Mouse (Mus musculus) midbrain, embryonic 16.5 days (tissue): ENCODE measurements around the gene Klhl11. TPM values are rescaled to one million over a fixed set of nuclear protein-coding genes. Genes with fewer than 3 reads are reported as not detected.
A peak's percentile ranks its signal among the peaks of the same experiment; 100 is the strongest.

Source experiments
- ATAC-seq: fragments of 200-750 bp; cut with Nextera tagmentation; 2 replicates; pipeline ENCODE4 v1.8.0; 2017; ENCODE audit warnings: moderate TSS enrichment
- H3K27ac ChIP-seq: fragments of 300-500 bp; sonication (generic); 2 replicates; pipeline ENCODE4 v1.5.1; 2014; ENCODE audit warnings: mild to moderate bottlenecking, low read length, mixed read lengths
- H3K27me3 ChIP-seq: fragments of 300-500 bp; sonication (generic); 2 replicates; pipeline ENCODE4 v1.6.1; 2014; ENCODE audit warnings: low read depth, low read length, mixed read lengths; ENCODE audit not compliant: control insufficient read depth, insufficient read depth
- H3K36me3 ChIP-seq: fragments of 300-500 bp; sonication (generic); 2 replicates; pipeline ENCODE4 v1.6.1; 2014; ENCODE audit warnings: mild to moderate bottlenecking, low read length, moderate library complexity, mixed read lengths; ENCODE audit not compliant: control insufficient read depth, insufficient read depth
- H3K4me1 ChIP-seq: fragments of 300-500 bp; sonication (generic); 2 replicates; pipeline ENCODE4 v1.6.1; 2014; ENCODE audit warnings: mild to moderate bottlenecking, low read length, mixed read lengths; ENCODE audit not compliant: control insufficient read depth, insufficient read depth
- H3K4me2 ChIP-seq: fragments of 300-500 bp; sonication (generic); 2 replicates; pipeline ENCODE4 v1.6.1; 2014; ENCODE audit warnings: mild to moderate bottlenecking, low read length, mixed read lengths
- H3K4me3 ChIP-seq: fragments of 300-500 bp; sonication (generic); 2 replicates; pipeline ENCODE4 v1.5.1; 2014; ENCODE audit warnings: low read depth, mild to moderate bottlenecking, low read length, moderate library complexity, mixed read lengths
- H3K9ac ChIP-seq: fragments of 300-500 bp; sonication (generic); 2 replicates; pipeline ENCODE4 v1.6.1; 2014; ENCODE audit warnings: low read depth, low read length, mixed read lengths
- H3K9me3 ChIP-seq: fragments of 300-500 bp; sonication (generic); replicated peaks from 2 replicates; pipeline ENCODE4 v1.6.1; 2014; ENCODE audit warnings: mild to moderate bottlenecking, low read length, mixed read lengths; ENCODE audit not compliant: control insufficient read depth, poor library complexity, severe bottlenecking
- WGBS: fragments of 180-500 bp; shearing (Covaris S2); extraction: QIAGEN DNeasy Blood & Tissue Kit; methylation state at CpG from one replicate; pipeline ENCODE4 v1.1.7; 2014; 5-methylcytosine and 5-hydroxymethylcytosine counted together
- polyA plus RNA-seq: library from polyadenylated mRNA; unstranded; fragments of >200 nt; fragmentation: Nextera tagmentation; extraction: Ambion mirVana; gene quantifications from 2 replicates; pipeline ENCODE4 v1.2.1, GENCODE M21; 2015

The Klhl11 gene
- polyA plus RNA-seq, 1 experiment from 2014 or later: 10.3 TPM

DNA sequence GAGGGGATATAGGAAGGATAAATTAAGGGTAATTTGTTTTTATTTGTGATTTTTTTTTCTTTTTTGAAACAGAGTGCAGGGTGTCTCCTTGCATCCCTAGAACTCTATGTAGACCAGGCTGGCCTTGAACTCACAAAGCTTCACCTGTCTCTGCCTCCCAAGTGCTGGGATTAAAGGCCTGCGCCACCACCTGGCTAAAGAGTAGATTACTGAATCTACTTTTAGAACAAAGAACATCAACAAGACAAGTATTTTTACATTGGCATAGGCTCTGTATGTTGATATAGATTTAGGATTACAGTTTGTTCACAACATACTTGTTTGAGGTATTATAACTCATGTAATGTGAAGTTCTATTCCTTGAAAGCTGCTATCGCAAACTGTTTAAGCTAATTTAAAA, 38.0 kb upstream of the Klhl11 start:
- no peak for ATAC-seq
- H3K4me3 ChIP-seq: no peak overlapping the region
- 93% methylated on average over 2 of the region's 2 CpGs for WGBS
- no peaks in the 10 kb centered on the region for H3K27me3 ChIP-seq
- H3K36me3 ChIP-seq: peaks cover 48% of the 10 kb centered on the region
- no peak overlapping the region for H3K27ac ChIP-seq
- no peaks in the 10 kb centered on the region for H3K9me3 ChIP-seq
- H3K9ac ChIP-seq: no peak overlapping the region
- H3K4me1 ChIP-seq: no peaks in the 10 kb centered on the region
- H3K4me2 ChIP-seq: no peak overlapping the region

DNA sequence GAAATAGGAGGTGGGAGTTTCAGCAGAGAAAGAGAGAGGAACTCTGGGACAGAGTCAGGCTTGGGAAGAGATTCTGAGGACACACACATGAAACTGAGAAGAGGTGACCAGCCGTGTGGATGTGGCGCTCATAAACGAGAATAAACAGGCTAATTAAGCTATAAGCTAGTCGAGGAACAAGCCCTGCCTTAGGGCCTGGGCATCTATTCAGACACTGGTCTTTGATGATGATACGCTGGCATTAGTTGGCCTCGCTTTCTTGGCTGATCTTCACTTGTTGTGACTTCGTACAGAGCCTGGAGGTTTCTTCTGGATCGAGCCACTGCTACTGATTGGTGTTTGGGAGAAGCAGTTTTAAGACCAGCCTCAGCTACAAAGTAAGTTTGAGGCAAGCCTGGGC, 33.5 kb upstream of the Klhl11 start:
- Histone ChIP-seq H3K27me3 (no peaks in the 10 kb centered on the region), H3K9me3 (no peaks in the 10 kb centered on the region), H3K4me1 (no peaks in the 10 kb centered on the region), H3K27ac (no peak overlapping the region), H3K4me2 (no peak overlapping the region), H3K9ac (no peak overlapping the region), H3K4me3 (no peak overlapping the region), H3K36me3 (peaks cover 34% of the 10 kb centered on the region)
- 92% methylated on average over 8 of the region's 8 CpGs for WGBS
- ATAC-seq: no peak

DNA sequence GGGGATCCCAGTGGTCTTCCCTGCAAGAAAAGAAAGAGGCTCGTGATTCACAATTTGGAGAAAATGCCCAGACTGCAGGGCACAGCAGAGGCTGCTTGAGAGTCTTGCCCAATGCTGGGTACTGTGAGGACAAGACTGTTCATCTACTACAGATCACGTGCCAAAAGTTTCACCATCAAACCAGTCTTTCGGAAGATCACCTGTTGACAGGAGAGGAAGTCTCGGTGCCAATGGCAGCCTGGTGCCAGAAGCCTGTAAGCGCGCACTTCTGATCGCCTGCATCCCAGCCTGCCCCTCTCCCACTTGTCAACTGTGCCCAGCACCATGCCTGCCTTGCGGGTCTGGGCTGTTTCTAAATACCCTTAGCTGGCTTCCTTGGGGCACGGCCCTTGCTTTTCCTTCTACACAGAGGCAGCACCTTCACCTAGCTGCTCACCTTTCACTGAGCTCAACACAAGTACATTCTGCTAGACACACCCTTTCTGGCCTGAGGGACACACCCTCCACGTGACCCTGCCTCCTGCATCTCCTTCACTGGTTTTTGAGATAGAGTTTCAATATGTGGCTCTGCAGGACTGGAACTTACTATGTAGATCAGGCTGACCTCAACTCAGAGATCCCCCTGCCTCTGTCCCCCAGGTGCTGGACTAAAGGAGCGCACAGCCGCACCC, 32.6 kb upstream of the Klhl11 start:
- no peak overlapping the region for H3K9ac ChIP-seq
- H3K27ac ChIP-seq: no peak overlapping the region
- WGBS: 97% methylated on average over 12 of the region's 12 CpGs
- H3K4me3 ChIP-seq: no peak overlapping the region
- H3K36me3 ChIP-seq: peaks cover 30% of the 10 kb centered on the region
- no peak overlapping the region for H3K4me2 ChIP-seq
- no peak for ATAC-seq
- no peaks in the 10 kb centered on the region for H3K27me3 ChIP-seq
- H3K9me3 ChIP-seq: no peaks in the 10 kb centered on the region
- no peaks in the 10 kb centered on the region for H3K4me1 ChIP-seq

DNA sequence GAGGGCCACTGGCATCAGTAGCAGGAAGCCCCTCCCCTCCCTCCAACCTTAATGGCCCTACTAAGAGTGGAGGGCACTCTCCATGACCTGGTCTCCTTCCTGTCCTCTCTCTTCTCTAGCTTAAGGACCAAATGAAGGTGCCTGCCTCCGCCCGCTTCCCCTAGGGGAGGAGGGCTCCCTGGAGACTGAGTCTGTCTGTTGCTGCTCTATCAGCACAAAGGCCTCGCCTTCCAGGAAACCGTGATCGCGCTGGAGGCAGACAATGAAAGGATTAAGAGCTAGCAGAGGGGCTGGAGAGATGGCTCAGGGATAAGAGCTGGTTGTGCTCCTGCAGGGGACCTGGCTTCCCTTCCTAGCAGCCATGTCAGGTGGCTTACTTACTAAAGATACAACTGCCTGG, 28.8 kb upstream of the Klhl11 start:
- 8% methylated on average over 6 of the region's 6 CpGs for WGBS
- no peaks in the 10 kb centered on the region for H3K4me1 ChIP-seq
- peaks cover 47% of the 10 kb centered on the region for H3K36me3 ChIP-seq
- no peak overlapping the region for H3K4me3 ChIP-seq
- peak overlapping the region; percentile 53; the same call in 1 of the 2 replicates for H3K27ac ChIP-seq
- no peaks in the 10 kb centered on the region for H3K27me3 ChIP-seq
- no peak overlapping the region for H3K9ac ChIP-seq
- H3K9me3 ChIP-seq: no peaks in the 10 kb centered on the region
- no peak overlapping the region for H3K4me2 ChIP-seq
- ATAC-seq: no peak

DNA sequence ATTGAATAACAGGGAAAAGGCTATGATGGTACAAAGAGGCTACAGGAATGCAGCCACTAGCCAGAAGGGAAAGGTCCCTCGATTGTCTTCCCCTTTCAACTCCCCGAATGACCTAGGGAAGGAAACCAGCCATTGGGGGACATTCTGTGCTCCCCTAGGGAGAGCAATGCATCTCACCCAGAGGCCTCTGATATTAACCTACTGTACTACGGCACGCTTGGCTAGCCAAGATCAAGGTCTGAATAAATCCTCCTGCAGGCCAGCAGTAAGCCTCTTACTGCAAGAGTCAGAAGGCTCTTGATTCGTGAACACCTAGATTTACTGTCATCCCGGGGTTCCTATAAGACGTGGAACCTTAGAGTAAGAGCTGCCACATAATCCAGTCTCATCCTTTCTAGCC, 28.1 kb upstream of the Klhl11 start:
- Histone ChIP-seq H3K36me3 (peaks cover 52% of the 10 kb centered on the region), H3K9me3 (no peaks in the 10 kb centered on the region), H3K27ac (no peak overlapping the region), H3K4me3 (no peak overlapping the region), H3K4me1 (no peaks in the 10 kb centered on the region), H3K27me3 (no peaks in the 10 kb centered on the region), H3K4me2 (no peak overlapping the region), H3K9ac (no peak overlapping the region)
- no peak for ATAC-seq
- 58% methylated on average over 7 of the region's 7 CpGs for WGBS

DNA sequence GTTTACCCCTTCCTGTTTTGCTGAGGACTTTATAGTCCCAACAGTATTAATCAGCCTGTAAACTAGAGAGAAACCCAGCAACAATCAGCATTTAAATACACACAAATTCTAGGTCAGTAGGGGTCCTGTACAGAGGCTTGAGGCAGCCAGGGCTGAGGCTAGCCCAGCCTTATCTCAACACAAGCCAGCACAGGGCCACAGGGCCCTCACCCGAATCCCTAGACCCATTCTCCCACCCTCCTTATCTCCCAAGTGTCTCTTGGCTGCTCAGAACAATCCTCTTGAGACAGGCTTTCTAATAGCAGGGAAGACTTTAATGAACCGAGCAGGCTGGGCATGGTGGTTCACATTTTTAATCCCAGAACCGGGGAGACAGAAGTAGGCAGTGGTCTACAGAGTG, 27.7 kb upstream of the Klhl11 start:
- no peaks in the 10 kb centered on the region for H3K27me3 ChIP-seq
- H3K36me3 ChIP-seq: peaks cover 56% of the 10 kb centered on the region
- H3K4me2 ChIP-seq: no peak overlapping the region
- 69% methylated on average over 3 of the region's 3 CpGs for WGBS
- ATAC-seq: no peak
- H3K9me3 ChIP-seq: no peaks in the 10 kb centered on the region
- H3K4me3 ChIP-seq: no peak overlapping the region
- H3K4me1 ChIP-seq: no peaks in the 10 kb centered on the region
- no peak overlapping the region for H3K27ac ChIP-seq
- H3K9ac ChIP-seq: no peak overlapping the region

DNA sequence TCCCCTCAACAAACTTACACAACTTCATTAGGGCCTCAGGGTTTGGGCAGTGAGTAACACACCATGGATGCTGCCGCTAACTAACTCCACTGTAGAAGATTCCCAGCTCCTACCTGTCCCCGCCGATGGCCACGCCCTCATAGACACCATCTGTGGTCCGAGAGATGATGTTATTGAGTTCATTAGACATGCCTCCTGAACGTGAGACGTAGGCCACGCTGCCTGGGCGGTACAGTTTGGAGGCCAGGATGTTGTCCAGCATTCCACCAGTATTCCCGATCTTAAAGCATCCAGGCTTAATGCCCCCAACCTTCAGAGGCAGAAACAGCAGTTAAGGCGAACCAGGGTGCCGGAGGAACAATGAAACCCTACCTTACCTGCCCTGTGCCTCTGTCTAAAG, 21.2 kb upstream of the Klhl11 start:
- Histone ChIP-seq H3K9me3 (no peaks in the 10 kb centered on the region), H3K27ac (no peak overlapping the region), H3K4me2 (no peak overlapping the region), H3K36me3 (peaks cover 65% of the 10 kb centered on the region), H3K27me3 (no peaks in the 10 kb centered on the region), H3K4me3 (no peak overlapping the region), H3K4me1 (no peaks in the 10 kb centered on the region), H3K9ac (no peak overlapping the region)
- ATAC-seq: no peak
- 94% methylated on average over 12 of the region's 12 CpGs for WGBS

DNA sequence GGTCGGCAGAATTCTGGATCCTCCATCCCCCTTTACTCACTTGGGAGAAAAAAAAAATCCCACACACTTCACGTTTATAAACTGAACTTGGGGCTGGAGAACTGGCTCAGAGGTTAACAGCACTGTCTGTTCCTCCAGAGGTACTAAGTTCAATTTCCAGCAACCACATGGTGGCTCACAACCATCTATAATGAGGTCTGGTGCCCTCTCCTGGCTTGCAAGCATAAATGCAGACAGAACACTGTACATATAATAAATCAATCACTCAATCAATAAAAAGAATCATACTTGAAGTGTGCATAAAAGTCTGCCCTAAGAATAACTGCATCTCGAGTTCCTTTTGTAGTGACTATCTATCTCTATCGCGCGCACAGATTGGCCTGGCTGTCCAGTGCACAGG, 18.4 kb upstream of the Klhl11 start:
- peaks cover 42% of the 10 kb centered on the region for H3K36me3 ChIP-seq
- no peak for ATAC-seq
- no peaks in the 10 kb centered on the region for H3K4me1 ChIP-seq
- no peak overlapping the region for H3K4me2 ChIP-seq
- 92% methylated on average over 6 of the region's 6 CpGs for WGBS
- H3K27ac ChIP-seq: no peak overlapping the region
- H3K4me3 ChIP-seq: no peak overlapping the region
- no peaks in the 10 kb centered on the region for H3K27me3 ChIP-seq
- H3K9ac ChIP-seq: no peak overlapping the region
- no peaks in the 10 kb centered on the region for H3K9me3 ChIP-seq

DNA sequence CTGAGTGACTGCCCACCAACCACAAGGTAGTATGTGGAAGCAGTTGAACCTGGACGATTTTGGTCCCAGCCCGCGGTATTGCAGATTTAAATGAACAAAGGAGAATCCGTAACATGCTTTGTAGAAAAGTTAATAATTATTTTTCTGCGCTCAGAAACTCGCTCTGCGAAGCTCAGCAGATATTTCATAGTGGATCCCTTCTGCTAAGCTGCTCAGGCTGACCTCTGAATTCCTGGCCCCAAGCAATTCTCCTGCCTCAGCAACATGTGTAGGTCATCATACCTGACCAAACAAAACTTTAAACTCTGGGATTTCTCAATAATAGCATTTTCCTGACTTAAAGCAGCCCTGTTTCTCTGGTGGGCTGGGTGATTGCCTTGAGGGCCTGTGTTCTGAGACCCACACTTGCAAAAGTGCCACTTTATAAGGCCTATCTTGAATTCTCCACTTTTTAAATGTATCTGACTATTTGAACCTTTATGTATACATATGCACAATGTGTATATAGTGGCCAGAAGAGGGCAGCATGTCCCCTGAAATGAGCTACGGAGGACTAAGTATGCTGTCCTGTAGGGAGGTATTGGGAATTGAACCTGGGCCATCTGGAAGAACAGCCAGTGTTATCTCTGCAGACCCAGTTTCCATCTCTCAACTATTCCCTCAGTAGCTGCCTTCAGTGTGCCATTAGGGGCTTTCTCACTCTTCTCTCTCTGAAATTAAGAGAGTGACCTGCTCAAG, 13.4 kb upstream of the Klhl11 start:
- Histone ChIP-seq H3K9me3 (no peaks in the 10 kb centered on the region), H3K4me3 (no peak overlapping the region), H3K4me2 (no peak overlapping the region), H3K36me3 (peaks cover 44% of the 10 kb centered on the region), H3K27me3 (no peaks in the 10 kb centered on the region), H3K27ac (no peak overlapping the region), H3K4me1 (no peaks in the 10 kb centered on the region), H3K9ac (no peak overlapping the region)
- ATAC-seq: no peak
- whole genome bisulfite sequencing: 89% methylated on average over 8 of the region's 8 CpGs
